Mouse (Mus musculus) neutrophil, adult 5-6 weeks (primary cell): ENCODE results near the gene Gm3106. TPM values are rescaled to one million over a fixed set of nuclear protein-coding genes. Genes with fewer than 3 reads are reported as not detected.
"Not testable (repeated sequence)": the region's sequence is repeated elsewhere in the genome, so short reads cannot be mapped to it uniquely, and the experiment has no call there.

ENCODE experiments used
- ATAC-seq: fragments of 151-379, 151-347 bp; 2 replicates; pipeline ENCODE4 v1.8.0; 2017; ENCODE audit warnings: mild to moderate bottlenecking, moderate TSS enrichment; ENCODE audit not compliant: insufficient number of reproducible peaks, poor library complexity, low FRiP score, severe bottlenecking; ENCODE audit errors: extremely low read depth
- total RNA-seq: library from RNA; stranded (forward); fragments of 200-1000 nt; gene quantifications from 2 replicates; pipeline ENCODE4 v1.2.3, GENCODE M21; 2017

Gene Gm3106
- not detected in 2 replicates for total RNA-seq

GRCm38 (mm10) chr5:94217705-94218104, at the start of gene Gm3106:
Gene Gm3106, plus strand, starts transcription at chr5:94218005.
- ATAC-seq = not testable (repeated sequence)

Other genes with a start within 250 kb of the Gm3106 start
- not detected in 2 replicates for gene BC061212, start 147.5 kb upstream of the Gm3106 start, total RNA-seq
- gene Gm6351, start 141.6 kb upstream of the Gm3106 start, total RNA-seq = not detected in 2 replicates
- not detected in 2 replicates for gene A430089I19Rik, start 88.8 kb downstream of the Gm3106 start, total RNA-seq
- not detected in 2 replicates for gene Gm6502, start 96.4 kb downstream of the Gm3106 start, total RNA-seq
- not detected in 2 replicates for gene AA792892, start 121.7 kb downstream of the Gm3106 start, total RNA-seq
- gene Gm7682, start 227.8 kb downstream of the Gm3106 start, total RNA-seq = not detected in 2 replicates